Mouse (Mus musculus): ENCODE data around the gene Aqp1. TPM values are rescaled to one million over a fixed set of nuclear protein-coding genes. Genes with fewer than 3 reads are reported as not detected.

The Aqp1 gene
- polyA plus RNA-seq (2012; rRNA removed), result 1,047 and 1,116 TPM in 2 replicates

DNA sequence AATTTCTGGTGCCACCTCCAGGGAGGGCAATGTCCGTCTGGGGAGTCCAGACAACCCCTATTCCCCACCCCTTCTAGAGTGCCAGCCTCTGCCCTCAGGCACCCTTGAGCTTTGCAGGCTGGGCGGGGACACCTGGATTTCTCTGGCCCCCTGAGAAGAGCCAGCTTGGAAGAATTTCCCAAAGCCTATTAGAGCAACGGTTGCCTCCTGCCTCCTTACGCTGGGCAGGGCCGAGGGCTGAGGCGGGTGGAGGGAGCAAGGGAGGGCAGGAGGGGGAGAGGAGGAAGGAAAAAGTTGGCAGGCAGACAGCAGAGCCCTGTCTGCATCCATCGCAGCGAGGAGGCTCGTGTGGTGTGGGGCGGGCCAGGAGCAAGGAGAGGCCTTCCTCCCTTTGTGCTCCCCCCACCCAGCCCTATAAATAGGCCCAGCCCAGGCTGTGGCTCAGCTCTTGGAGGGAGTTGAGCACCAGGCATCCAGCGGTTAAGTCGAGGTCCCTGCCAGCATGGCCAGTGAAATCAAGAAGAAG lies at the start of gene Aqp1:
Gene Aqp1, plus strand, starts transcription at position 444 of the 526 bp plus-strand sequence.
- peak; percentile 68 for DNase-seq
- WGBS, result 4% methylated on average over 12 of the region's 12 CpGs
- TF ChIP-seq CTCF (IDR thresholded peaks at IDR 0.05; ENCODE audit: insufficient read depth, low read length), result no peak
- TF ChIP-seq POLR2A (IDR thresholded peaks at IDR 0.05; ENCODE audit: borderline replicate concordance, extremely low read depth, low read depth, low read length), result peak; percentile 99
- Histone ChIP-seq H3K4me3 (replicated peaks; ENCODE audit: extremely low read depth, low read depth, low read length) (peak within 1 kb of the TSS; percentile 75), H3K4me1 (ENCODE audit: control insufficient read depth, insufficient read depth, low read length) (peaks cover 6% of the 10 kb centered on the region)

DNA sequence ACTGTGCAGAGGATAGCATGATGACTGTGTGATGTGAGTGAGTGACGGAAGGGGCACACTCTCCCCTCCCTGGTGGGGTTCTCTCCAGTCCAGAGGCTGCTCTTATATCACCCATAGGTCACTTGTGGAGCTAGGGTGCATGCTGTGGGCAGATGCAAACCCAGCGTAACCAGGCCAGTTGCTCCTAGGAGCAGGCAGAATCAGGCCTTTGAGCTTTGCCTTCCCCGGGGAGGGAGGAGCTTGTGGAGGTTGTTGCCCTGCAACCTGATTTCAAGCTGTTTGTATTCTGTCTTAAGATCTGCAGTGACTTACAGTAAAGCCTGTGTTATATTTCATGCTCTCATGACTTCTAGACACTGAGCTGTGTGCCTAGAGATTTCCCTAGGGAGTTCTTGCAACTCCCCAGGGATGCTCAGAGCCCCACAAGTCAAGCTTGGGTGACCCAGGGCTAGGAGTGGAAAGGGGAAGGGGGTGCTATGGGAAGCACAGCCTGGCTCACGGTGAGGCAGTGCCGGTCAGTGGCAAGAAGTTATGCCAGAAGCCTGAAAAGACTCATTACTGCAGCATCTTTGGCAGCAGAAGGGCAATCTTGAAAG lies 48.1 kb upstream of the Aqp1 start:
- no peak for DNase-seq
- H3K4me3 ChIP-seq (replicated peaks; ENCODE audit: extremely low read depth, low read depth, low read length), result no peak overlapping the region
- TF ChIP-seq POLR2A (IDR thresholded peaks at IDR 0.05; ENCODE audit: borderline replicate concordance, extremely low read depth, low read depth, low read length) (no peak), CTCF (IDR thresholded peaks at IDR 0.05; ENCODE audit: insufficient read depth, low read length) (no peak)
- 80% methylated on average over 5 of the region's 5 CpGs for WGBS
- H3K4me1 ChIP-seq (ENCODE audit: control insufficient read depth, insufficient read depth, low read length), result no peaks in the 10 kb centered on the region

DNA sequence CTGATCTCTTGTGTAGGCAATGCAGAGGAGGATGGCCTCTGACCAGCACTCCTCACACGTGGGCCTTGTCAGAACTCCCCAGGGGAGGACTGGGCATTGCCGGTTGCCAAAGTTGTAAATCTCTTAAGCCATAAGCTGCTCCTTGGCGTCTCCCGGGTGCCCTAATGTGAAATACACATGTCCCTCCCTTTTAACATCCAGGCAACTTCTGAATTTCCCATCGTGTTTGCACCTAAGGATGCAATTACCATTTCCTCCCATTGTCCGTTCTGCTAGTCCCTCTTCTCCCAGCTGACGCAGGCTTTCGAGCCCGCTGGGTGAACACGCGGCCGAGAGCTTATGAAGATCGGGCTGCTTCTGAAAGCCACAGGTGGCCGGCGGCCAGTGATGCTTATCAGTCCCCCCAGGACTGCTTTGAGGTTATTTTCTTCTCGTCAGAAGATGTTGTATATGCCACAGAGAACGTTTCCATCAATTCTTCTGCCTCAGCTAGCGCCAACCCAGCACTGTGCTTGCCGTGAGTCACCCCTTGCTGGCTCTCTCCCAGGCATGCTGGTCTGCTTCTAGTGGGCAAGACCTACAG lies 41.6 kb upstream of the Aqp1 start:
- Histone ChIP-seq H3K4me1 (ENCODE audit: control insufficient read depth, insufficient read depth, low read length) (peaks cover 4% of the 10 kb centered on the region; the same call in 1 of the 2 replicates), H3K4me3 (replicated peaks; ENCODE audit: extremely low read depth, low read depth, low read length) (no peak overlapping the region)
- DNase-seq, result peak; percentile 28
- TF ChIP-seq CTCF (IDR thresholded peaks at IDR 0.05; ENCODE audit: insufficient read depth, low read length) (no peak), POLR2A (IDR thresholded peaks at IDR 0.05; ENCODE audit: borderline replicate concordance, extremely low read depth, low read depth, low read length) (no peak)
- 43% methylated on average over 19 of the region's 19 CpGs for WGBS

DNA sequence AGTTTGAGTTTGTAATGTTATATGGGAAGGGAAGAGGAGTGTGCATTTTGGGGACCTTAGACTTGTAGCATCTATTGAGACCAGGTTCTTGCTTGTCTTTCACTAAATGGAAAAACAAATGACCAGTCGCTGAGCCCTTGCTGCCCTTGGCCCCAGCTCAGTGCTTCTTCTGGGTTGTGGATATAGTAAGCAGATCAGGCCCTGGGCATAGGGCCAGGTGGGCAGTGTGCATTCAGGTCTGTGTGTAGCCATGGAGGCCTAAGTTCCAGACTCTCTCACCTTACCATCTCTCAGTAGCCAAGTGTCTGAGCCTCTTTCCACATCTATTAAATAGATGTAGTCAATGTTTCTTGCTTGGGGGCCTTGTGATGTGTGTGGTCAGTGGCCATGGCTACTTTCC lies 40.9 kb upstream of the Aqp1 start:
- Histone ChIP-seq H3K4me1 (ENCODE audit: control insufficient read depth, insufficient read depth, low read length) (peaks cover 6% of the 10 kb centered on the region; the same call in 1 of the 2 replicates), H3K4me3 (replicated peaks; ENCODE audit: extremely low read depth, low read depth, low read length) (no peak overlapping the region)
- WGBS, result 58% methylated on average over 1 of the region's 1 CpGs
- no peak for TF ChIP-seq POLR2A (IDR thresholded peaks at IDR 0.05; ENCODE audit: borderline replicate concordance, extremely low read depth, low read depth, low read length)
- no peak for TF ChIP-seq CTCF (IDR thresholded peaks at IDR 0.05; ENCODE audit: insufficient read depth, low read length)
- no peak for DNase-seq

DNA sequence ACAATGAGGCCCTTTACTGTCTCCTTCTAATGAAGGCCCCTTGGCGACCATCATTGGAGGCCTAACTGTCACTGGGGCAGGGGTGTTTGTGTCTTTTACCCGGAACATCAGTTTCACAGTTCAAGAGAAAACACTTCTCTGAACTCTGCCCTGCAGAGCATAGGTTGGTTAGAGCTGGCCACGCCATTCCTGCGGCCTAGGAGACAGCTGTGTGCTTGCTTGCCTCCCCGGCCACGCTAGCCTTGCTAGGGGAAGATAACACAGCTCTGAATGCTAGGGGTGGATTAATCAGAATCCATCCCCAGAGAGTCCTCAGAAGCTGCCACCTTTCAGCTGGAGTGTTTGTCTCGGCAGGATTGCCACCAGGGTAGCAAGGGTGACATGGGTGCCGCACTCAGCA lies 36.8 kb upstream of the Aqp1 start:
- no peak for DNase-seq
- 89% methylated on average over 8 of the region's 8 CpGs for WGBS

DNA sequence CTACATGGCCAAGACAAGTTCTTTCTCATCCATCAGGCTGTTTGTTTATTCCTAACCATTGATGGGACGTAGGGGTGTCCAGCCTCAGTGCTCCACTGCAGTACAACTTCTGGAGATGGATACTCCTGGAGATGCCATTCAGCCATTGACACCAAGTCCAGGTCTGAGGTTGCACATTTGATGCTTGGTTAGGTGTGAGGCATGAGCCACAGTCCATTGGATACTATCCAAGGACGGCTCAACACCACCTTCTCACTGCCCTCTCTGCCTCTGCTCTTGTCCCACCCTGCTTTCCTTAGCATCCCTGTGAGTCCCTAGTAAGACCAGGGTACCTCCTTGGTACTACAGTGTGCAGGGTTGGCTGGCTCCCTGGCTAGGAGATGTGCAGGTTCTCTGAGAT lies 36.3 kb upstream of the Aqp1 start:
- TF ChIP-seq POLR2A (IDR thresholded peaks at IDR 0.05; ENCODE audit: borderline replicate concordance, extremely low read depth, low read depth, low read length), result no peak
- no peak for TF ChIP-seq CTCF (IDR thresholded peaks at IDR 0.05; ENCODE audit: insufficient read depth, low read length)

More for the DNA sequence above, 36.8 kb upstream of the Aqp1 start:
- no peak for TF ChIP-seq CTCF (IDR thresholded peaks at IDR 0.05; ENCODE audit: insufficient read depth, low read length)
- TF ChIP-seq POLR2A (IDR thresholded peaks at IDR 0.05; ENCODE audit: borderline replicate concordance, extremely low read depth, low read depth, low read length), result no peak
- no peak overlapping the region for H3K4me3 ChIP-seq (replicated peaks; ENCODE audit: extremely low read depth, low read depth, low read length)
- 0 out of 2 replicates have a peak, but pooled peaks cover 4% of the 10 kb centered on the region for H3K4me1 ChIP-seq (ENCODE audit: control insufficient read depth, insufficient read depth, low read length)

DNA sequence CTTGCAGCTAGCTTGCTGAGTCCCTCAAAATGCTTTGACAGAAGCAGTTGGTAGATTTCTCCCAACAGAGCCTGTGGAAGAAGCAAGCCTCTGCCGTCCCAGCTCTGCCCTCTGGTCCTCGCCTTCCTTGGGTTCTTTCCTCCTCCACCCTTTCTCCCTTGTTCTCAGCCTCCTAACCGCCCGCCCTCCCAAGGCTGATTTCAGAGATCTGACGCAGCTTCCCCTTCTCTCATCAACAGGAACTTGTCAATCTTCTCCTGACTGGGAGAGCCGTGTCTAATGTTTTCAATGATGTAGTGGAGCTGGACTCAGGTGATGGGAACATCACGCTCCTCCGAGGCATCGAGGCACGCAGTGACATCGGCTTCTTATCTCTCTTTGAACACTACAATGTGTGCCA lies 35.5 kb upstream of the Aqp1 start:
- no peak overlapping the region for H3K4me3 ChIP-seq (replicated peaks; ENCODE audit: extremely low read depth, low read depth, low read length)
- 0 out of 2 replicates have a peak, but pooled peaks cover 4% of the 10 kb centered on the region for H3K4me1 ChIP-seq (ENCODE audit: control insufficient read depth, insufficient read depth, low read length)
- 52% methylated on average over 11 of the region's 11 CpGs for WGBS
- DNase-seq, result no peak
- TF ChIP-seq CTCF (IDR thresholded peaks at IDR 0.05; ENCODE audit: insufficient read depth, low read length) (no peak), POLR2A (IDR thresholded peaks at IDR 0.05; ENCODE audit: borderline replicate concordance, extremely low read depth, low read depth, low read length) (0 out of 2 replicates have a peak, but pooled peaks have one; percentile 22)

More for the DNA sequence above, 36.3 kb upstream of the Aqp1 start:
- no peak overlapping the region for H3K4me3 ChIP-seq (replicated peaks; ENCODE audit: extremely low read depth, low read depth, low read length)
- H3K4me1 ChIP-seq (ENCODE audit: control insufficient read depth, insufficient read depth, low read length), result 0 out of 2 replicates have a peak, but pooled peaks cover 4% of the 10 kb centered on the region
- 82% methylated on average over 2 of the region's 2 CpGs for WGBS
- DNase-seq, result no peak

DNA sequence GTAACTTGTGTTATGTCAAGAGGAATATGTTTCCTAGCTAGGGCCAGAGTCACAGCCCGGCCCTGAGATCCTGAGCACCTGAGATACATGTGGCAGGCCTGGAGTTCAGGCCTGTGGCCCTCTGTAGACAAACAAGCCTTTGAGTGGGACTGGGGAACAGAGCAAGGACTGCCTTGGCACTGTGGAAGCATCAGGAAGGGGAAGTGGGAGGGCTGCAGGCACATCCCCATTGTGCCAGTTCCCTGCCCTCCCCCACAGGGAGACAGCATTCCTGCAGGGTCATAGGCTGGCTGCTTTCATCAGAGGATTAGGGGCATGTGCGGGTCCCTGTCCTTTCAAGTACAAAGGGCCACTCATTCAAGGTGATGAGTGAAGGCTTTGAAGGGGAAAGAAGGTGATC lies 26.1 kb upstream of the Aqp1 start:
- peak; percentile 25 for DNase-seq
- 41% methylated on average over 2 of the region's 2 CpGs for whole genome bisulfite sequencing
- TF ChIP-seq POLR2A (IDR thresholded peaks at IDR 0.05; ENCODE audit: borderline replicate concordance, extremely low read depth, low read depth, low read length) (peak; percentile 62; the same call in 1 of the 2 replicates), CTCF (IDR thresholded peaks at IDR 0.05; ENCODE audit: insufficient read depth, low read length) (no peak)

DNA sequence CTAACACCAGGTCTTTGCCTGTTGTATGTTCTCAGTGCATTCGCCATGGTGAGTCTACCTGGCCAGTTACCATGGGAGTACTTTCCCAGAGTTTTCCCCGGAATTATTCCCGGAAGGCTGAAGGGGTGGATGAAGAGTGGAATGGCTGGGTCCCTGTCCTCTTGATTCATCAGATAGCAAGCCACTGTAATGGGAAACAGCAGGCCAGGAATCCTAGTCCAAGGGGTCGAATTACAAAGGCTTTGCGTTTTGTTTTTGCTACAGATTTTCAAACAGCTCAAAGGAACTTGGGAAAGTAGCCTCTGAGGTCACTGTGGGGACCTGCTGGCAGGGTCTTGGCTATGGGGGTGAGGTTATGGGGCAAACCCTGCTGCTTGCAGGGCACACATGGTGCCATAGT lies 24.3 kb upstream of the Aqp1 start:
- Histone ChIP-seq H3K4me3 (replicated peaks; ENCODE audit: extremely low read depth, low read depth, low read length) (no peak overlapping the region), H3K4me1 (ENCODE audit: control insufficient read depth, insufficient read depth, low read length) (peaks cover 3% of the 10 kb centered on the region; the same call in 1 of the 2 replicates)
- DNase-seq, result no peak
- TF ChIP-seq CTCF (IDR thresholded peaks at IDR 0.05; ENCODE audit: insufficient read depth, low read length) (no peak), POLR2A (IDR thresholded peaks at IDR 0.05; ENCODE audit: borderline replicate concordance, extremely low read depth, low read depth, low read length) (no peak)
- 63% methylated on average over 5 of the region's 5 CpGs for WGBS

More for the DNA sequence above, 26.1 kb upstream of the Aqp1 start:
- Histone ChIP-seq H3K4me3 (replicated peaks; ENCODE audit: extremely low read depth, low read depth, low read length) (no peak overlapping the region), H3K4me1 (ENCODE audit: control insufficient read depth, insufficient read depth, low read length) (peaks cover 6% of the 10 kb centered on the region; the same call in 1 of the 2 replicates)

Data from lung, adult 2 months (tissue).